Mouse (Mus musculus): ENCODE results near the gene Socs4.

Gene Socs4

GRCm38 (mm10) chr14:47276036-47276603 lies 611 bp upstream of the Socs4 start:
- Histone ChIP-seq H3K4me3 (replicated peaks; ENCODE audit: low read length) (peak overlapping the region; percentile 96), H3K9me3 (ENCODE audit: low read length) (no peaks in the 10 kb centered on the region), H3K4me1 (replicated peaks; ENCODE audit: low read depth, low read length) (peaks cover 12% of the 10 kb centered on the region), H3K27me3 (ENCODE audit: insufficient read depth, low read length) (no peaks in the 10 kb centered on the region), H3K36me3 (ENCODE audit: insufficient read depth, low read length) (peaks cover 44% of the 10 kb centered on the region)
- TF ChIP-seq POU5F1 (IDR thresholded peaks at IDR 0.05; ENCODE audit: borderline replicate concordance, low read length), result no peak
- TF ChIP-seq NANOG (IDR thresholded peaks at IDR 0.05; ENCODE audit: borderline replicate concordance, low read length), result no peak
- no peak for TF ChIP-seq CTCF (conservative IDR thresholded peaks at IDR 0.05; ENCODE audit: low read length)

DNA sequence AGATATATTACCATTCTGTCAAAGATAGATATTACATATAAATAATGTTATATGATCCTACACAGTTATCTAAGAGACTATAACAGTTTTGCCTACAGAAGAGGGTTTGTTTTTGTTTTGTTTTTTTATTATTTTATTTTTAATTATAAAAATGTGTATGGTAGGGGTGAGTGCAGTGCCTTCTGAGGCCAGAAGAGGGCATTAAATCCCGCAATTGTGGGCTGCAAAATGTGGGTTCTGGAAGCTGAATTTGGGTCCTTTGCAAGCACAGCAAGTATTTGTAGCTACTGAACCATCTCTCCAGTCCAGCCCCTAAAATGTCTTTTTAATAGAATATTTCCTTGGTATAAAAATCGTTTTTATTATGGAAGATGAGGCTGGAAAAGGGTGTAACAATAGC lies 2.3 kb downstream of the Socs4 start:
- TF ChIP-seq NANOG (IDR thresholded peaks at IDR 0.05; ENCODE audit: borderline replicate concordance, low read length), result no peak
- TF ChIP-seq CTCF (conservative IDR thresholded peaks at IDR 0.05; ENCODE audit: low read length), result peak; percentile 88
- no peak overlapping the region for H3K4me3 ChIP-seq (replicated peaks; ENCODE audit: low read length)
- H3K9me3 ChIP-seq (ENCODE audit: low read length), result no peaks in the 10 kb centered on the region
- no peaks in the 10 kb centered on the region for H3K27me3 ChIP-seq (ENCODE audit: insufficient read depth, low read length)
- peaks cover 18% of the 10 kb centered on the region for H3K36me3 ChIP-seq (ENCODE audit: insufficient read depth, low read length)
- peaks cover 12% of the 10 kb centered on the region for H3K4me1 ChIP-seq (replicated peaks; ENCODE audit: low read depth, low read length)

GRCm38 (mm10) chr14:47281535-47281934 lies 4.8 kb downstream of the Socs4 start:
- H3K4me3 ChIP-seq (replicated peaks; ENCODE audit: low read length), result no peak overlapping the region
- no peak for TF ChIP-seq NANOG (IDR thresholded peaks at IDR 0.05; ENCODE audit: borderline replicate concordance, low read length)
- no peak for TF ChIP-seq CTCF (conservative IDR thresholded peaks at IDR 0.05; ENCODE audit: low read length)
- no peak for TF ChIP-seq POU5F1 (IDR thresholded peaks at IDR 0.05; ENCODE audit: borderline replicate concordance, low read length)
- H3K9me3 ChIP-seq (ENCODE audit: low read length), result no peaks in the 10 kb centered on the region
- H3K4me1 ChIP-seq (replicated peaks; ENCODE audit: low read depth, low read length), result peaks cover 3% of the 10 kb centered on the region
- no peaks in the 10 kb centered on the region for H3K27me3 ChIP-seq (ENCODE audit: insufficient read depth, low read length)
- H3K36me3 ChIP-seq (ENCODE audit: insufficient read depth, low read length), result peaks cover 10% of the 10 kb centered on the region

GRCm38 (mm10) chr14:47283568-47283967 lies 6.8 kb downstream of the Socs4 start:
- TF ChIP-seq CTCF (conservative IDR thresholded peaks at IDR 0.05; ENCODE audit: low read length) (no peak), POU5F1 (IDR thresholded peaks at IDR 0.05; ENCODE audit: borderline replicate concordance, low read length) (no peak), NANOG (IDR thresholded peaks at IDR 0.05; ENCODE audit: borderline replicate concordance, low read length) (no peak)
- H3K36me3 ChIP-seq (ENCODE audit: insufficient read depth, low read length), result peaks cover 10% of the 10 kb centered on the region
- 0 out of 2 replicates have a peak, but pooled peaks cover 3% of the 10 kb centered on the region for H3K4me1 ChIP-seq (replicated peaks; ENCODE audit: low read depth, low read length)
- no peaks in the 10 kb centered on the region for H3K9me3 ChIP-seq (ENCODE audit: low read length)
- no peaks in the 10 kb centered on the region for H3K27me3 ChIP-seq (ENCODE audit: insufficient read depth, low read length)
- no peak overlapping the region for H3K4me3 ChIP-seq (replicated peaks; ENCODE audit: low read length)

DNA sequence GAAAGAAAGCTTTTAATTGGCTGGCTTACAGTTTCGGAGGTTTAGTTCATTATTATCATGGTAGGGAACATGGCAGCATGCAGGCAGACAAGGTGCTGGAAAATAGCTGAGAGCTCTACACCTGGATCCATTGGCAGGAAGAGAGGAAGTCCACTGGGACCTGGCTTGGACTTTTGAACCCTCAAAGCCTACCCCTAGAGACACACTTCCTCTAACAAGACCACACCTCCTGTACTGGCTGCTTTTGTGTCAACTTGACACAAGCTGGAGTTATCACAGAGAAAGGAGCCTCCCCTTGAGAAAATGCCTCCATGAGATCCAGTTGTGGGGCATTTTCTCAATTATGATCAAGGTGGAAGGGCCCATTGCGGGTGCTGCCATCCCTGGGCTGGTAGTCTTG lies 8.5 kb downstream of the Socs4 start:
- no peak overlapping the region for H3K4me3 ChIP-seq (replicated peaks; ENCODE audit: low read length)
- H3K4me1 ChIP-seq (replicated peaks; ENCODE audit: low read depth, low read length), result 0 out of 2 replicates have a peak, but pooled peaks cover 3% of the 10 kb centered on the region
- no peaks in the 10 kb centered on the region for H3K9me3 ChIP-seq (ENCODE audit: low read length)
- no peaks in the 10 kb centered on the region for H3K27me3 ChIP-seq (ENCODE audit: insufficient read depth, low read length)
- TF ChIP-seq NANOG (IDR thresholded peaks at IDR 0.05; ENCODE audit: borderline replicate concordance, low read length), result no peak
- TF ChIP-seq POU5F1 (IDR thresholded peaks at IDR 0.05; ENCODE audit: borderline replicate concordance, low read length), result no peak
- TF ChIP-seq CTCF (conservative IDR thresholded peaks at IDR 0.05; ENCODE audit: low read length), result no peak
- H3K36me3 ChIP-seq (ENCODE audit: insufficient read depth, low read length), result peaks cover 16% of the 10 kb centered on the region

GRCm38 (mm10) chr14:47286215-47286614 lies 9.5 kb downstream of the Socs4 start:
- Histone ChIP-seq H3K4me3 (replicated peaks; ENCODE audit: low read length) (no peak overlapping the region), H3K9me3 (ENCODE audit: low read length) (no peaks in the 10 kb centered on the region), H3K27me3 (ENCODE audit: insufficient read depth, low read length) (no peaks in the 10 kb centered on the region), H3K4me1 (replicated peaks; ENCODE audit: low read depth, low read length) (0 out of 2 replicates have a peak, but pooled peaks cover 3% of the 10 kb centered on the region), H3K36me3 (ENCODE audit: insufficient read depth, low read length) (peaks cover 20% of the 10 kb centered on the region)
- TF ChIP-seq CTCF (conservative IDR thresholded peaks at IDR 0.05; ENCODE audit: low read length) (no peak), NANOG (IDR thresholded peaks at IDR 0.05; ENCODE audit: borderline replicate concordance, low read length) (no peak), POU5F1 (IDR thresholded peaks at IDR 0.05; ENCODE audit: borderline replicate concordance, low read length) (no peak)

DNA sequence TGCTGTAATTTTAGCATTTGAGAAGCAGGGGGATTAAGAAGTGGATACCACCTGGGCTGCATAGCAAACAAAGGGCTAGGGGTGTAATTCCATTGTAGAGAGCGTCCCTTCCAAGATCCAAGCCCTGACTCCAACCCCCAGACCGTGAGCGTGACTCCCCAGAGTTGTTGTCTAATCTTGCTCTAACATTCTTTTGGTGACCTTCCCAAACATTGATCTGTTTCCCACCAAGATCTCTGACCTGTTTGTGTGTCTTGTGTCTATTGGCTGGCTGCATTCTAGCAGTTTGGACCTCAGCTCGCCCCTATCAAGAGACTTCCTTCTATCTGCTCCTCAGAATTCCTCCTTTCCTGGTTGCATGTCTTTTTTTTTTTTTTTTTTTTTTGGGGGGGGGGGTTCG lies 10.3 kb downstream of the Socs4 start:
- Histone ChIP-seq H3K36me3 (ENCODE audit: insufficient read depth, low read length) (peaks cover 21% of the 10 kb centered on the region), H3K4me3 (replicated peaks; ENCODE audit: low read length) (no peak overlapping the region), H3K4me1 (replicated peaks; ENCODE audit: low read depth, low read length) (0 out of 2 replicates have a peak, but pooled peaks cover 3% of the 10 kb centered on the region), H3K9me3 (ENCODE audit: low read length) (no peaks in the 10 kb centered on the region), H3K27me3 (ENCODE audit: insufficient read depth, low read length) (no peaks in the 10 kb centered on the region)
- TF ChIP-seq POU5F1 (IDR thresholded peaks at IDR 0.05; ENCODE audit: borderline replicate concordance, low read length), result no peak
- no peak for TF ChIP-seq CTCF (conservative IDR thresholded peaks at IDR 0.05; ENCODE audit: low read length)
- TF ChIP-seq NANOG (IDR thresholded peaks at IDR 0.05; ENCODE audit: borderline replicate concordance, low read length), result no peak

- Histone ChIP-seq H3K27me3 (ENCODE audit: insufficient read depth, low read length) (no peaks in the 10 kb centered on the region), H3K36me3 (ENCODE audit: insufficient read depth, low read length) (peaks cover 22% of the 10 kb centered on the region), H3K4me1 (replicated peaks; ENCODE audit: low read depth, low read length) (peaks cover 17% of the 10 kb centered on the region), H3K9me3 (ENCODE audit: low read length) (no peaks in the 10 kb centered on the region), H3K4me3 (replicated peaks; ENCODE audit: low read length) (no peak overlapping the region)
- TF ChIP-seq NANOG (IDR thresholded peaks at IDR 0.05; ENCODE audit: borderline replicate concordance, low read length) (no peak), POU5F1 (IDR thresholded peaks at IDR 0.05; ENCODE audit: borderline replicate concordance, low read length) (no peak), CTCF (conservative IDR thresholded peaks at IDR 0.05; ENCODE audit: low read length) (no peak)
Observed at GRCm38 (mm10) chr14:47291772-47292171, 15.0 kb downstream of the Socs4 start.

DNA sequence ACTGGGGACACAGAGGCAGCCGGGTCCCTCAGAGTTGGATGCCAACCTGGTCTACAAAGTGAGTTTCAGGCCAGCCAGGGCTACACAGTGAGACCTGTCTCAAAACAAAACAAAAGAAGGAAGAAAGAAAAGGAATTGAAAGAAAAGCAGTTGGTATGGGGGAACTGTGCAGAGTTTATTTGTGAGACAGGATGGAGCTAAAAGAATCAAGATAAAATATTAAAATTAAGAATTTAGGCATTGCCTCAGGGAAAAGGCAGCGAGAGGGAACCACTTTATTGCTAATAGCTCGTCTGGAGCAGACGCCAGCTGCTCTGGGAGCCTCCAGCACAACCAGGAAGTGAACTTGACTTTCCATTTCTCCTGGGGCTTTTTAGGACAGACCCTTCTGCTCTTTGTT lies 17.4 kb downstream of the Socs4 start:
- Histone ChIP-seq H3K4me3 (replicated peaks; ENCODE audit: low read length) (no peak overlapping the region), H3K9me3 (ENCODE audit: low read length) (no peaks in the 10 kb centered on the region)
- no peak for TF ChIP-seq NANOG (IDR thresholded peaks at IDR 0.05; ENCODE audit: borderline replicate concordance, low read length)
- TF ChIP-seq POU5F1 (IDR thresholded peaks at IDR 0.05; ENCODE audit: borderline replicate concordance, low read length), result no peak
- TF ChIP-seq CTCF (conservative IDR thresholded peaks at IDR 0.05; ENCODE audit: low read length), result no peak

More for the DNA sequence above, 17.4 kb downstream of the Socs4 start:
- H3K27me3 ChIP-seq (ENCODE audit: insufficient read depth, low read length), result no peaks in the 10 kb centered on the region
- H3K4me1 ChIP-seq (replicated peaks; ENCODE audit: low read depth, low read length), result peaks cover 23% of the 10 kb centered on the region
- H3K36me3 ChIP-seq (ENCODE audit: insufficient read depth, low read length), result peaks cover 19% of the 10 kb centered on the region
